Mouse (Mus musculus) granulocyte monocyte progenitor cell, adult 5-6 weeks (primary cell): ENCODE measurements around the gene Emb. TPM values are rescaled to one million over a fixed set of nuclear protein-coding genes. Genes with fewer than 3 reads are reported as not detected.
"Not testable (repeated sequence)": the region's sequence is repeated elsewhere in the genome, so short reads cannot be mapped to it uniquely, and the experiment has no call there.

Experiments
- ATAC-seq: replicated peaks from 2 replicates; pipeline ENCODE4 v1.8.0; 2016; ENCODE audit warnings: mild to moderate bottlenecking, moderate TSS enrichment, inconsistent platforms; ENCODE audit not compliant: poor library complexity, severe bottlenecking
- total RNA-seq, 2 experiments: library from RNA; stranded (forward) in 1 of 2; stranded (reverse) in 1 of 2; fragments of 200-712, 200-1000 nt in 1 of 2; fragments of >200 nt in 1 of 2; fragmentation: Nextera tagmentation in 1 of 2; gene quantifications; 2 replicates each; pipeline ENCODE4 v1.2.3; 2014 to 2017

Gene Emb
- 367 and 442 TPM in 2 replicates for total RNA-seq (2014; fragmentation: Nextera tagmentation)
- 642 and 682 TPM in 2 replicates for total RNA-seq (2017)

- ATAC-seq: no peak
Measured at GRCm38 (mm10) chr13:117208236-117208635, at the start of gene Emb. Gene Emb (plus strand): TSS chr13:117208536.

- ATAC-seq: no peak
Measured at GRCm38 (mm10) chr13:117163906-117164305, 44.4 kb upstream of the Emb start.

GRCm38 (mm10) chr13:117165071-117165470 is 43.3 kb upstream of the Emb start:
- ATAC-seq: peak; percentile 30; the same call in 1 of the 2 replicates

GRCm38 (mm10) chr13:117180912-117181311 is 27.4 kb upstream of the Emb start:
- ATAC-seq: not testable (repeated sequence)

- ATAC-seq: no peak
Measured at GRCm38 (mm10) chr13:117183288-117183687, 25.0 kb upstream of the Emb start.

GRCm38 (mm10) chr13:117185329-117185728 is 23.0 kb upstream of the Emb start:
- ATAC-seq: no peak

GRCm38 (mm10) chr13:117192161-117192560 is 16.2 kb upstream of the Emb start:
- no peak for ATAC-seq

GRCm38 (mm10) chr13:117193422-117193983 is 14.8 kb upstream of the Emb start:
- ATAC-seq: peak; percentile 74

GRCm38 (mm10) chr13:117195569-117196495 is 12.5 kb upstream of the Emb start:
- ATAC-seq: peak; percentile 59

- ATAC-seq: no peak
Measured at GRCm38 (mm10) chr13:117197666-117198065, 10.7 kb upstream of the Emb start.

- ATAC-seq: peak; percentile 47
Measured at GRCm38 (mm10) chr13:117198402-117199083, 9.8 kb upstream of the Emb start.

GRCm38 (mm10) chr13:117202755-117203471 is 5.4 kb upstream of the Emb start:
- peak; percentile 75 for ATAC-seq

- no peak for ATAC-seq
Measured at GRCm38 (mm10) chr13:117204685-117205084, 3.7 kb upstream of the Emb start.

GRCm38 (mm10) chr13:117206066-117206465 is 2.3 kb upstream of the Emb start:
- no peak for ATAC-seq

GRCm38 (mm10) chr13:117211386-117211875 is 3.1 kb downstream of the Emb start:
- peak; percentile 93 for ATAC-seq

- no peak for ATAC-seq
Measured at GRCm38 (mm10) chr13:117215481-117215880, 7.1 kb downstream of the Emb start.

GRCm38 (mm10) chr13:117216126-117216525 is 7.8 kb downstream of the Emb start:
- no peak for ATAC-seq

- ATAC-seq: no peak
Measured at GRCm38 (mm10) chr13:117216752-117217363, 8.5 kb downstream of the Emb start.

- ATAC-seq: peak; percentile 23
Measured at GRCm38 (mm10) chr13:117217621-117218020, 9.3 kb downstream of the Emb start.

GRCm38 (mm10) chr13:117218092-117218491 is 9.8 kb downstream of the Emb start:
- ATAC-seq: no peak
